Mouse (Mus musculus) heart, adult 2 months (tissue): ENCODE data around the gene Mex3b.

ENCODE experiments used
- CTCF ChIP-seq: fragments of 200-600 bp; IDR thresholded peaks from 2 replicates; pipeline ENCODE4 v1.8.1; 2022; ENCODE audit warnings: antibody characterized with exemption, mild to moderate bottlenecking, moderate library complexity
- POLR2A ChIP-seq: fragments of 200-500 bp; IDR thresholded peaks from 2 replicates; pipeline ENCODE4 v1.6.1; 2011; ENCODE audit warnings: mild to moderate bottlenecking, low read depth, low read length, control low read depth; ENCODE audit not compliant: insufficient read depth

DNA sequence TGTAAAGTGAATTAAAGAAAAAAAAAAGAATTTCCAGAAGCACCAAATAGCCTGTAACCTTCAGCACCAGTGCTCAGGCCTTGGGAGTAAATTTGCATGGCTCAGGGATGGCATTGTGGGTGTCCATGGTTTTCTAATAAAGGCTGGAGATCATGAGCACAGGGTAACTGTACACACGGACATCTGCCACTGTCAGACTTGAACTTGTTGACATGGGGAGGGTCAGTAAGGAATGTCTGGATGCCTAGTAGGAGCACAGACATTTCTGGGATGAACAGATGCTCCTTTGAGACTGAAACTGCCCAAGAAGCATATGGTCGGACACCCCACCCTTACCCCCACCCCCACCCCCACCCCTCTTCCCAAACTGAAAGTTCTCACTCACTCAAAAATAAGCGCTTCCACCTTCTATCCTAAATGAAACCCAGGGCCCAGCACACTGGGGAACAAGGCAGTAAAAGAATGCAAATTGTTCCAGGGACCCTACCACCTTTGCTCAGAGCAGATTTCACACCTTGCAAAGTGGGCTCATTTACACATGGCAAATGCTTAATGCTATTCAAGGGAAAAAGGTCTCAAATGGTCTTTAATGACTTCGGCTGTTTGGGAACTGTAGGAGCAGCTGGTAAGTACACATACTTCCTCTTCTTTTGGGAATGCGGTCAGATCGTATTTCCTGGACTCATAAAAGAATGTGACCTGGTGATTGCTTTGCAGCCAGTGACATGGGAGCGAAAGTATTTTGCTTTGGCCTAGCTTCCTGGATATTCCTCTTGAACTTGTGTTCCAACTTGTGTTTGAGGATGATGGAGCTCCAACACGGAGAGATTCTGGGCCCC, 32.5 kb downstream of the Mex3b start:
- TF ChIP-seq POLR2A (no peak), CTCF (no peak)
